Mouse (Mus musculus) CD4-positive, CD25-positive, alpha-beta regulatory T cell, adult 2 months (primary cell): ENCODE results near the gene Knl1.
"Not testable (repeated sequence)": the region's sequence is repeated elsewhere in the genome, so short reads cannot be mapped to it uniquely, and the experiment has no call there.

Source experiments
- DNase-seq: peaks from one replicate; pipeline ENCODE4 v3.0.0-alpha.2; 2012; ENCODE audit warnings: low read depth, low spot score

The Knl1 gene

GRCm38 (mm10) chr2:119046649-119047611, at the start of gene Knl1:
Knl1 (plus strand) TSS chr2:119047119.
- DNase-seq, result peak; percentile 96

GRCm38 (mm10) chr2:118998115-118998866, 48.6 kb upstream of the Knl1 start:
- no peak for DNase-seq

GRCm38 (mm10) chr2:118999025-118999639, 47.8 kb upstream of the Knl1 start:
- DNase-seq, result no peak

- DNase-seq, result no peak
Measured at GRCm38 (mm10) chr2:119006886-119007285, 40.0 kb upstream of the Knl1 start.

- DNase-seq, result no peak
Measured at GRCm38 (mm10) chr2:119009376-119009775, 37.5 kb upstream of the Knl1 start.

- DNase-seq, result peak; percentile 23
Measured at GRCm38 (mm10) chr2:119014989-119015388, 31.9 kb upstream of the Knl1 start.

- peak; percentile 25 for DNase-seq
Measured at GRCm38 (mm10) chr2:119015604-119016180, 31.2 kb upstream of the Knl1 start.

- DNase-seq, result not testable (repeated sequence)
Measured at GRCm38 (mm10) chr2:119016312-119016711, 30.6 kb upstream of the Knl1 start.

GRCm38 (mm10) chr2:119017647-119018046, 29.3 kb upstream of the Knl1 start:
- peak; percentile 28 for DNase-seq

GRCm38 (mm10) chr2:119018391-119019122, 28.4 kb upstream of the Knl1 start:
- DNase-seq, result no peak

- DNase-seq, result no peak
Measured at GRCm38 (mm10) chr2:119019131-119019530, 27.8 kb upstream of the Knl1 start.

- DNase-seq, result no peak
Measured at GRCm38 (mm10) chr2:119019538-119019937, 27.4 kb upstream of the Knl1 start.

- no peak for DNase-seq
Measured at GRCm38 (mm10) chr2:119023154-119023660, 23.7 kb upstream of the Knl1 start.

- DNase-seq, result peak; percentile 61
Measured at GRCm38 (mm10) chr2:119024536-119025238, 22.2 kb upstream of the Knl1 start.

GRCm38 (mm10) chr2:119025239-119025616, 21.7 kb upstream of the Knl1 start:
- DNase-seq, result no peak

GRCm38 (mm10) chr2:119026951-119027350, 20.0 kb upstream of the Knl1 start:
- no peak for DNase-seq

- peak; percentile 94 for DNase-seq
Measured at GRCm38 (mm10) chr2:119028941-119029551, 17.9 kb upstream of the Knl1 start, which contains the start of gene Ccdc32. Ccdc32 (minus strand) TSS chr2:119029393.

- DNase-seq, result no peak
Measured at GRCm38 (mm10) chr2:119032191-119032590, 14.7 kb upstream of the Knl1 start.

GRCm38 (mm10) chr2:119034656-119035396, 12.1 kb upstream of the Knl1 start, which contains the start of gene Rpusd2:
Rpusd2 (plus strand) TSS chr2:119034790.
- peak; percentile 96 for DNase-seq
